Mouse (Mus musculus): ENCODE results near the gene Tsx.

Tsx gene

DNA sequence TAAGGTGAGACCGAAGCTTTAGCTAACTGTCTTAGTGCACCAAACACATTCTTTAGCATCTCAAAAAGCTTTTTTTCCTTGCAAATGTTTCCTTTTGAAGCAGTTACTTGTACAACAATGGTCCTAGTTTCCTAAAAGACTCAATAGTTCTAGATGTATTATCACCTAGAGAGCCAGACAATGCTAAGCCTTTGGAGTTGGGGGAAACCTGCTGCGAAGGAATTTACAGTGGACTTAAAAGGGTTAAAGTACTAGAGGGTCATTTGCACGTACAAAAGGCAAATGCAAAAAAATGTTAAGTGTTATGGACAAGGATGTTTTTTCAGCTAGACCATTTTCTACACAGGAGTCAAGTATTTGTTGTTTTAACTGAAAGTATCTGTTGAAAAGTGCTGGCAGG is 58.1 kb downstream of the Tsx start:
- no peak for DNase-seq (ENCODE audit: extremely low spot score, low read depth, low spot score)

All from hindlimb bud, embryonic 11.5 days (tissue).